Mouse (Mus musculus): Measurements from ENCODE around the gene Anxa6. TPM values are rescaled to one million over a fixed set of nuclear protein-coding genes. Genes with fewer than 3 reads are reported as not detected.

Anxa6 gene
- total RNA-seq (2021) (100 to 1,000 TPM; 205 to 213 TPM), polyA plus RNA-seq (2012; rRNA removed) (136 and 193 TPM in 2 replicates)
- long read RNA-seq, transcript Anxa6-202 (26 exons, 2,489 nt): major isoform, 177 of 270 reads
- long read RNA-seq, transcript Anxa6-201 (25 exons, 2,471 nt): minor isoform, 66 of 270 reads
- long read RNA-seq, partial matches to known transcripts: 18 of 270 reads
- long read RNA-seq, other reads (novel, unspliced or antisense): 9 of 270 reads

GRCm38 (mm10) chr11:55033040-55033660 is at the start of gene Anxa6:
TSS of gene Anxa6 (minus strand) at chr11:55033445.
- Histone ChIP-seq H3K4me3 (peak within 1 kb of the TSS; percentile 75), H3K79me2 (replicated peaks; ENCODE audit: control insufficient read depth, insufficient read depth, low read length) (peaks cover 1% of the 10 kb centered on the region; the same call in 1 of the 2 replicates), H3K27ac (peak within 1 kb of the TSS; percentile 97), H3K9ac (ENCODE audit: low read depth, low read length) (peak within 1 kb of the TSS; percentile 88), H3K27me3 (ENCODE audit: control insufficient read depth, insufficient read depth, low read length) (no peaks in the 10 kb centered on the region), H3K4me1 (ENCODE audit: control insufficient read depth, insufficient read depth, low read length) (peaks cover 10% of the 10 kb centered on the region), H3K36me3 (ENCODE audit: control insufficient read depth, insufficient read depth, low read length) (peaks cover 2% of the 10 kb centered on the region)
- intact Hi-C loops (cut with DNase I): loop anchor here (2.0 kb wide), 1 partner anchor 16 kb away; no protein-coding TSS in a partner anchor
- DNase-seq: peak; percentile 90 to 92
- WGBS: 0% methylated on average over 41 of the region's 41 CpGs
- TF ChIP-seq CTCF (IDR thresholded peaks at IDR 0.05) (no peak), POLR2A (IDR thresholded peaks at IDR 0.05; ENCODE audit: insufficient read depth, low read depth, low read length) (peak; percentile 95)

GRCm38 (mm10) chr11:55081206-55081605 is 48.0 kb upstream of the Anxa6 start:
- H3K27me3 ChIP-seq (ENCODE audit: control insufficient read depth, insufficient read depth, low read length): no peaks in the 10 kb centered on the region
- H3K27ac ChIP-seq: no peak overlapping the region
- peaks cover 2% of the 10 kb centered on the region; the same call in 1 of the 2 replicates for H3K36me3 ChIP-seq (ENCODE audit: control insufficient read depth, insufficient read depth, low read length)
- peaks cover 7% of the 10 kb centered on the region for H3K4me1 ChIP-seq (ENCODE audit: control insufficient read depth, insufficient read depth, low read length)
- WGBS: 90% methylated on average over 9 of the region's 9 CpGs
- H3K4me3 ChIP-seq: no peak overlapping the region
- H3K9ac ChIP-seq (ENCODE audit: low read depth, low read length): no peak overlapping the region
- no peaks in the 10 kb centered on the region for H3K79me2 ChIP-seq (replicated peaks; ENCODE audit: control insufficient read depth, insufficient read depth, low read length)
- no peak for DNase-seq
- intact Hi-C loops (cut with DNase I): loop anchor here (10.0 kb wide), 1 partner anchor 206 kb away; no protein-coding TSS in a partner anchor
- TF ChIP-seq POLR2A (IDR thresholded peaks at IDR 0.05; ENCODE audit: insufficient read depth, low read depth, low read length) (no peak), EP300 (IDR thresholded peaks at IDR 0.05; ENCODE audit: insufficient read depth, low read depth, low read length) (no peak), CTCF (IDR thresholded peaks at IDR 0.05) (no peak)

GRCm38 (mm10) chr11:55079180-55079579 is 45.9 kb upstream of the Anxa6 start:
- H3K4me1 ChIP-seq (ENCODE audit: control insufficient read depth, insufficient read depth, low read length): peaks cover 10% of the 10 kb centered on the region
- H3K79me2 ChIP-seq (replicated peaks; ENCODE audit: control insufficient read depth, insufficient read depth, low read length): no peaks in the 10 kb centered on the region
- no peak for TF ChIP-seq POLR2A (IDR thresholded peaks at IDR 0.05; ENCODE audit: insufficient read depth, low read depth, low read length)
- no peak for TF ChIP-seq EP300 (IDR thresholded peaks at IDR 0.05; ENCODE audit: insufficient read depth, low read depth, low read length)
- no peak for TF ChIP-seq CTCF (IDR thresholded peaks at IDR 0.05)
- intact Hi-C loops (cut with DNase I): no loop called here
- peaks cover 2% of the 10 kb centered on the region; the same call in 1 of the 2 replicates for H3K36me3 ChIP-seq (ENCODE audit: control insufficient read depth, insufficient read depth, low read length)
- WGBS: 53% methylated on average over 4 of the region's 4 CpGs
- no peak overlapping the region for H3K9ac ChIP-seq (ENCODE audit: low read depth, low read length)
- no peaks in the 10 kb centered on the region for H3K27me3 ChIP-seq (ENCODE audit: control insufficient read depth, insufficient read depth, low read length)
- H3K27ac ChIP-seq: no peak overlapping the region
- no peak overlapping the region for H3K4me3 ChIP-seq
- DNase-seq: no peak

- 46% methylated on average over 3 of the region's 3 CpGs for WGBS
- TF ChIP-seq CTCF (IDR thresholded peaks at IDR 0.05) (no peak), EP300 (IDR thresholded peaks at IDR 0.05; ENCODE audit: insufficient read depth, low read depth, low read length) (no peak), POLR2A (IDR thresholded peaks at IDR 0.05; ENCODE audit: insufficient read depth, low read depth, low read length) (no peak)
- peaks cover 10% of the 10 kb centered on the region for H3K4me1 ChIP-seq (ENCODE audit: control insufficient read depth, insufficient read depth, low read length)
Measured at GRCm38 (mm10) chr11:55078502-55078901, 45.3 kb upstream of the Anxa6 start.

GRCm38 (mm10) chr11:55077331-55078231 is 44.3 kb upstream of the Anxa6 start, which contains the start of gene Ccdc69:
TSS of gene Ccdc69 (minus strand) at chr11:55078131.
- no peaks in the 10 kb centered on the region for H3K27me3 ChIP-seq (ENCODE audit: control insufficient read depth, insufficient read depth, low read length)
- H3K4me3 ChIP-seq: peak within 1 kb of the TSS; percentile 59
- peak within 1 kb of the TSS; percentile 89 for H3K27ac ChIP-seq
- no peaks in the 10 kb centered on the region for H3K79me2 ChIP-seq (replicated peaks; ENCODE audit: control insufficient read depth, insufficient read depth, low read length)
- peaks cover 2% of the 10 kb centered on the region; the same call in 1 of the 2 replicates for H3K36me3 ChIP-seq (ENCODE audit: control insufficient read depth, insufficient read depth, low read length)
- H3K9ac ChIP-seq (ENCODE audit: low read depth, low read length): peak within 1 kb of the TSS; percentile 69
- peak; percentile 79 to 86 for DNase-seq
- H3K4me1 ChIP-seq (ENCODE audit: control insufficient read depth, insufficient read depth, low read length): peaks cover 10% of the 10 kb centered on the region
- under 1% methylated on average over 50 of the region's 50 CpGs for WGBS
- no peak for TF ChIP-seq CTCF (IDR thresholded peaks at IDR 0.05)
- TF ChIP-seq EP300 (IDR thresholded peaks at IDR 0.05; ENCODE audit: insufficient read depth, low read depth, low read length): no peak
- peak; percentile 89 for TF ChIP-seq POLR2A (IDR thresholded peaks at IDR 0.05; ENCODE audit: insufficient read depth, low read depth, low read length)
- intact Hi-C loops (cut with DNase I): no loop called here

More at GRCm38 (mm10) chr11:55078502-55078901, 45.3 kb upstream of the Anxa6 start:
- no peaks in the 10 kb centered on the region for H3K79me2 ChIP-seq (replicated peaks; ENCODE audit: control insufficient read depth, insufficient read depth, low read length)
- H3K27ac ChIP-seq: peak overlapping the region; percentile 89
- DNase-seq: no peak
- no peaks in the 10 kb centered on the region for H3K27me3 ChIP-seq (ENCODE audit: control insufficient read depth, insufficient read depth, low read length)
- intact Hi-C loops (cut with DNase I): no loop called here
- no peak overlapping the region; the same call in 1 of the 2 replicates for H3K9ac ChIP-seq (ENCODE audit: low read depth, low read length)
- peaks cover 2% of the 10 kb centered on the region; the same call in 1 of the 2 replicates for H3K36me3 ChIP-seq (ENCODE audit: control insufficient read depth, insufficient read depth, low read length)
- peak overlapping the region; percentile 59; the same call in 1 of the 2 replicates for H3K4me3 ChIP-seq

Data from heart, adult 2 months (tissue).